Mouse (Mus musculus) C2C12 (cell line): ENCODE measurements around the gene Tpcn1. TPM values are rescaled to one million over a fixed set of nuclear protein-coding genes. Genes with fewer than 3 reads are reported as not detected.
"Not testable (repeated sequence)": the region's sequence is repeated elsewhere in the genome, so short reads cannot be mapped to it uniquely, and the experiment has no call there.

Source experiments
- H3K27me3 ChIP-seq: one replicate; pipeline ENCODE4 v1.6.1; 2011; ENCODE audit not compliant: control insufficient read depth, insufficient read depth, insufficient read length
- H3K36me3 ChIP-seq: one replicate; pipeline ENCODE4 v1.6.1; 2011; ENCODE audit not compliant: control insufficient read depth, insufficient read depth
- H3K4me3 ChIP-seq: one replicate; pipeline ENCODE4 v1.5.1; 2011; ENCODE audit warnings: mild to moderate bottlenecking, control low read depth; ENCODE audit not compliant: poor library complexity, insufficient read depth, severe bottlenecking
- H3K79me2 ChIP-seq: one replicate; pipeline ENCODE4 v1.6.1; 2011; ENCODE audit not compliant: control insufficient read depth, insufficient read depth
- H3K79me3 ChIP-seq: one replicate; pipeline ENCODE4 v1.6.1; 2011; ENCODE audit warnings: low read depth, control low read depth
- H3ac ChIP-seq: one replicate; pipeline ENCODE3; 2011; ENCODE audit warnings: low read depth; ENCODE audit not compliant: control insufficient read depth, insufficient read length
- CEBPB ChIP-seq: IDR thresholded peaks from one replicate; pipeline ENCODE4 v1.6.1; 2011; ENCODE audit warnings: low read depth, mild to moderate bottlenecking, control low read depth, moderate library complexity
- CTCF ChIP-seq: IDR thresholded peaks from one replicate; pipeline ENCODE4 v1.5.1; 2011; ENCODE audit not compliant: control insufficient read depth, insufficient read depth, insufficient read length
- FOSL1 ChIP-seq: IDR thresholded peaks from one replicate; pipeline ENCODE4 v1.8.0; 2011; ENCODE audit warnings: mild to moderate bottlenecking, low read length; ENCODE audit not compliant: poor library complexity, insufficient read depth, severe bottlenecking
- MAX ChIP-seq: IDR thresholded peaks from one replicate; pipeline ENCODE4 v1.6.1; 2011; ENCODE audit warnings: mild to moderate bottlenecking, control low read depth
- MYOD1 ChIP-seq: IDR thresholded peaks from one replicate; pipeline ENCODE4 v1.6.1; 2011; ENCODE audit warnings: low read depth; ENCODE audit not compliant: control insufficient read depth, insufficient read length
- MYOG ChIP-seq: IDR thresholded peaks from one replicate; pipeline ENCODE4 v1.6.1; 2011; ENCODE audit not compliant: control insufficient read depth, insufficient read length; ENCODE audit errors: extremely low read depth
- USF1 ChIP-seq: IDR thresholded peaks from one replicate; pipeline ENCODE4 v1.6.1; 2011; ENCODE audit warnings: low read depth, mild to moderate bottlenecking, control low read depth, moderate library complexity
- polyA plus RNA-seq: library from polyadenylated mRNA; unstranded; fragments of >200 nt; fragmentation: generic; extraction: Trizol; gene quantifications from one replicate; pipeline ENCODE4 v1.2.1, GENCODE M21; 2012; ENCODE audit warnings: missing spikeins

Gene Tpcn1
- polyA plus RNA-seq, 1 experiment: 34.6 TPM

GRCm38 (mm10) chr5:120503144-120503795 is 85.2 kb downstream of the Tpcn1 start, which contains the start of gene Plbd2:
Gene Plbd2, minus strand, starts transcription at chr5:120503625.
- Histone ChIP-seq H3K79me2 (peaks cover 25% of the 10 kb centered on the region), H3K79me3 (peaks cover 14% of the 10 kb centered on the region), H3K36me3 (no peaks in the 10 kb centered on the region), H3ac (peak within 1 kb of the TSS; percentile 73), H3K27me3 (no peaks in the 10 kb centered on the region), H3K4me3 (peak within 1 kb of the TSS; percentile 64)
- TF ChIP-seq USF1 (peak; percentile 81), MAX (no peak)

GRCm38 (mm10) chr5:120502675-120503143 is 85.8 kb downstream of the Tpcn1 start:
- H3K27me3 ChIP-seq: no peaks in the 10 kb centered on the region
- peak overlapping the region; percentile 73 for H3ac ChIP-seq
- H3K79me3 ChIP-seq: peaks cover 14% of the 10 kb centered on the region
- TF ChIP-seq MYOG (no peak), USF1 (no peak), CEBPB (no peak), MYOD1 (no peak), FOSL1 (no peak), CTCF (no peak), MAX (no peak)
- peak overlapping the region; percentile 64 for H3K4me3 ChIP-seq
- H3K79me2 ChIP-seq: peaks cover 25% of the 10 kb centered on the region
- peaks cover under 1% of the 10 kb centered on the region for H3K36me3 ChIP-seq

GRCm38 (mm10) chr5:120502147-120502621 is 86.3 kb downstream of the Tpcn1 start:
- H3K79me3 ChIP-seq: peaks cover 14% of the 10 kb centered on the region
- H3ac ChIP-seq: no peak overlapping the region
- H3K79me2 ChIP-seq: peaks cover 25% of the 10 kb centered on the region
- H3K36me3 ChIP-seq: peaks cover 3% of the 10 kb centered on the region
- TF ChIP-seq CTCF (no peak), CEBPB (no peak), USF1 (no peak)
- H3K27me3 ChIP-seq: no peaks in the 10 kb centered on the region
- peak overlapping the region; percentile 64 for H3K4me3 ChIP-seq

DNA sequence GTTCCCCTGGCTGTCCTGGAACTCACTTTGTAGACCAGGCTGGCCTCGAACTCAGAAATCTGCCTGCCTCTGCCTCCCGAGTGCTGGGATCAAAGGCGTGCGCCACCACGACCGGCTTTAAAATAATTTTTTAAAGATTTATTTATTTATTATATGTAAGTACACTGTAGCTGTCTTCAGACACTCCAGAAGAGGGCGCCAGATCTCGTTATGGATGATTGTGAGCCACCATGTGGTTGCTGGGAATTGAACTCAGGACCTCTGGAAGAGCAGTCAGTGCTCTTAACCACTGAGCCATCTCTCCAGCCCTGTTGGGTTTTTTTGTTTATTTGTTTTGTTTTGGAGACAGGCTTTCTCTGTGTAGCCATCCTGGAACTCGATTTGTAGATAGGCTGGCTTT is 87.9 kb downstream of the Tpcn1 start:
- not testable (repeated sequence) for H3K27me3 ChIP-seq, H3K36me3 ChIP-seq, H3ac ChIP-seq, H3K4me3 ChIP-seq
- Histone ChIP-seq H3K79me2 (peaks cover 25% of the 10 kb centered on the region), H3K79me3 (peaks cover 14% of the 10 kb centered on the region)

- Histone ChIP-seq H3K79me2 (peaks cover 25% of the 10 kb centered on the region), H3K27me3 (no peaks in the 10 kb centered on the region), H3K4me3 (no peak overlapping the region), H3ac (no peak overlapping the region), H3K79me3 (peaks cover 14% of the 10 kb centered on the region), H3K36me3 (peaks cover 3% of the 10 kb centered on the region)
- TF ChIP-seq USF1 (no peak), MYOG (no peak), CEBPB (no peak), FOSL1 (no peak), MYOD1 (no peak), MAX (no peak), CTCF (no peak)
Measured at GRCm38 (mm10) chr5:120499202-120499601, 89.3 kb downstream of the Tpcn1 start.

DNA sequence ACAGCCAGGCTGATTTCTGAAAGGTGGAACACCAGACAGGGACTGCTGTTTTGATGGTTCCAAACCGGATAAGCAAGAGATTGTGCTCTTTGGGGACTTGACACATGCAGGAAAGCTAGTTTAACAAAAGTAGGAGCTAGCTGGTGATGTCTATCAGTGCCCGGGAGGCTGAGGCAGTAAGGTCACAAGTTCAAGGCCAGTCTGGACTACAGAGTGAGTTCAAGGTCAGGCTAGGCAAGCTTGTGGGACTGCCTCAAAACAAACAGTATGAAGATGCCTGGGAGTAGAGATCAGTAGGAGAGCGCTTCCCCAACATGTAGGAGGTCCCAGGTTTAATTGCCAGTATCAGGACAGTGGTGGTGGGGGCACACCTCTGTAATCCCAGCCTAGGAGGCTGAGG is 91.4 kb downstream of the Tpcn1 start:
- Histone ChIP-seq H3ac (no peak overlapping the region), H3K79me2 (peaks cover 14% of the 10 kb centered on the region), H3K4me3 (no peak overlapping the region), H3K79me3 (peaks cover 14% of the 10 kb centered on the region), H3K36me3 (peaks cover 11% of the 10 kb centered on the region), H3K27me3 (no peaks in the 10 kb centered on the region)
- no peak for TF ChIP-seq USF1
- no peak for TF ChIP-seq CEBPB
- TF ChIP-seq MYOG: no peak
- no peak for TF ChIP-seq MYOD1
- TF ChIP-seq MAX: no peak
- no peak for TF ChIP-seq CTCF
- no peak for TF ChIP-seq FOSL1
